Mouse (Mus musculus) thymus, postnatal 4 days (tissue): ENCODE measurements at regions not wholly inside any gene's neighbourhood (a gene's known extent, or its start where the extent isn't known, plus 50 kb on each side); places are given as distances from the start of the nearest gene placed in this dataset.

Experiments used
- DNase-seq: peaks from one replicate; pipeline ENCODE4 v3.0.0; 2021

DNA sequence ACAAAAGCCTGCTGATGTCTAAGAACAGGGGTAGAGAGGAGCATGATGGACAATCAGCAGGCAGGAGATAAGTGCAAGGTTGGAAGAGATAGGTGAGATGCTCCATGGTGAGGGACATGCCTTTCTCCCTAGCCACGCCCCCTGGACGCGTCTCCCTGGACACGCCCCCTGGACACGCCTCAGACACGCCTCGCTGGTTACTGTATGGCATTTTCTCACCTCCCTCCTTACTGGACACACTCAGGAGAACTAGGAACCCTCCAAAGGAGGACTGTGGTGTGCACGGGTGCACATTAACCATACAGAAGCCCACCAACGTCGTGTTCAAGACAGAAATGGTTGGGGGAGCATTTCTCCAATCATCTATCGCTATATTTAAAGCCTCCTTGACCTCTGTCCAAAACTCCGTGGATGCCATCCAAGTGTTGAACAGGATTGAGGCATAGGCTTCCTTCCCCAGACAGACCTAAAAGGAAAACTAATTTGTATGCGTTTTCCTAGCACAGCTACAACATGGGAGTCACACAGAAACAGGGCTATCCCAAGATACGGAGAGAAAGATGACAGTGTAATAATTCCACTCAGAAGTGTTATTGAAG lies 168.4 kb upstream of the Fam19a5 start:
- no peak for DNase-seq

DNA sequence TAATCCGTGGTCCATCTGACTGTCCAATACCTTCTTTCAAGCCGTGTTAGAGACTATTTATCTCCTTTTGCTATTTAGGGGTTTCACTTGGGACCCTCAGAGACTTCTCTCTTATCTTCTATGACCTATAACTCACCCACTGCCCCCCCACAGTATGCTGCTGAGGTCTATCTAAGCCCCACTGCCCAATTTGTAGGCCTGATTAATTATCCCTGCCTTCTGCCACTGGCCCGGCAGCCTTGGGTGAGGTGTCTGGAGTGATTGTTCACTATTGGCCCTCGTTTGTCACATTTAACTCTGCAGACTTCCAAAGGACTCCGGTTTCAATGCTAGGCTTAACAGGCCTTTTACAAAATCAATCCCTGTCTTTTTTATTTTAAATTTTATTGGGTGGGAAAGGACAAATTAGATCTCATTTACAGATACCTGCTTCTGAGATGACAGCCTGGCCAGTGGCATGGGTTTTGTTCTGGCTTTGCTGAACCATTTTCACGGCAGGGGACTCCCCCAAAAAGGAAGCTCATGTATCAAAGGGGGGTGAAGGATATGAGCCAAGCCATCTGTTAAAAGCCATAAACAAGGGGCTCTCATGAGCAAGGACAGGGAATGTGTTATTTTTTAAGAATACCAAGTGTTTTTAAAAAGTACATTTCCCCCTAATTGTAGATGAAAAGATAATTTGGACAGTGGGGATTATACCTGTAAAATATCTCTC lies 160.4 kb upstream of the Fam19a5 start:
- DNase-seq = no peak

DNA sequence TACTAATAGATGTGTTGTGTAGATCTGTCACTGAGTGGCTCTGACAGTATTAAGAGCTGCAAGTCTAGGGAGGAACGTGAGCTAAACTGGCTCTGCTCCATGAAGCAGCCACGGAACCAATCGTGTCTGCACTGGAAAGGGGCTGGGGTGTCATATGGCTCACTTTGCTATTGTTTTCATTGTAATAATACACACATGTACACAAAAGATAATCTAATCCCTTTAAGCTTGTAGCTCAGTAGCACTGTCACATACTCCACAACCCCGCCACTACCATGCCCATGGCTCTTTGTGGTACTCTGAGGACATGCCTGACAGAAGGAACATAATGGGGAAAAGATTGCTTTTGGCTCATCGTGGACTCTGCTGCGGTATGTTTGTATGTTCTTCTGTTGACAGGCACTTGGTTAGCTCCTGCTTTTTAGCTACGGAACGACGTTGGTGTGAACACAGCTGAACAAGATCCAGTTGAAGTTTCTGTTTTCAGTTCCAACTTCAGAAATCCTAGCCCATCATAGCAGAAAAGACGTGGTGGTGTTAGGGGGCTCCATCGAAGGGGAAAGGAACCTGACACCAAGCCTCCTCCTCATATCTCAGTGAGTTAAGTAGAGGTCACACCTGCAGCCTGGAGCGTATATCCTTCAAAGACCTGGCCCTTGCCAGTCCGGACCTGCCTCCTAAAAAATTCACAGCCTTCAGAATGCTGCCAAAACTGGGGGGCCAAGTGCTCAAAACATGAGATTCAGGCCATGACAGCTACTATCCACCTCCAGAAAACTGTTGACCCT lies 159.6 kb upstream of the Fam19a5 start:
- DNase-seq = no peak

DNA sequence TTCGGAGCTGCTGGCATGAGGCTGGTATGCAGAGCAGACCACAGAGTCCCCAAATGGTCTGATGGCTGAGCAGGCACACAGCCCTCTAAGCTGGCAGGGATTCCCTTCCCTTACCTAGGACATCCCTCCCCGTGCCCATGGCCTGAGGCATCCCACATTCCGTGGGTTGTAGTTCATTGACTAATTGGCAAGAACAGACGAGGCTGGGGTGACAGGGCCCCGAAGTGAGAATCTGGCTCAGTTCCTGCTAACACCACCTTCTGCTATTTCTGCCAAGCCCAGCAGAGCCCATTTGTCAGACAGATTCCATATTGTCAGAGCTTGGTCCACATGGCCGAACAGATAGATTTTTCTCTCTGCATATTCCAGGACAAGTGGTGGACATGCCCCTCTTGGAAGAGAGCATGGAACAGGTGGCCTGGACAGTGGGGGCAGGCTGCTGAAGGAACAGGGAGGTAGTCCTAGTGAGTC lies 157.6 kb upstream of the Fam19a5 start:
- DNase-seq = no peak

DNA sequence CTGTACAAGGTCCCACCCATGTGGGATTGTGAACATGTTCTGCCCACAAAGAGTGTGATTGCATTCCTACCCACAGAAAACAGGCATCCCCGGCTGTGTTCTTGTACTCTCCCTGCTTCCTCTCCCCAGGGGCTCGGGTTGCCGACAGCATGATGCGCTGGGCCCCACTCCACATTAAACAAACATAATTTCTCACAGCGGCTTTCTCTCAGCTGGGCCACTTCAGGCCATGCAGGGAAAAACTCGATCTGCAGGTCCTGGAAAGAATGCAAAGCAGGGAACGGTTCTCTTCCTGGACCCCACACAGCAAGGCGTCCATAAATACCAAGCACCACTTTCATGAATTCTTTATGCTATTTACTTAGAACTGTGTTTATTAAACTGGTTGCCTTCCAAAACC lies 152.7 kb upstream of the Fam19a5 start:
- DNase-seq = no peak

DNA sequence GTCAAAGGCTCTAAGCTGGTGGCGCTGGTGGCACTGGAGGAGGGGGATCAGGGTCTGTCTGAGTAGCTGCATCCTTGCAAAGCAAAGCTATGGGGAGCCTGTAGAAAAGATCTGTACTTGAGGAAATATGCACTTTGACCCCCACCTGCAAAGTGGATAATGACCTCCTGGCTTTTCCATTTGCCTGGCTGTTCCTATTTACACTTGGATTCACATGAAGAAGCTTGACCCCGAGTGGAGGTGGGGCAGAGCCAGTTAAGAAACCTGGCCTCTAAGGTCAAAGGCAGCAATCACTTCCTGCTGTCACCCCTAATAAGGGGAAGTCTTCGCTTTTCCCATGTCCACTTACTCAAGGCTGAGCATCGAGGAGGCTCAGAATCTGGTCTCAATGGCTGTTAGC lies 145.7 kb upstream of the Fam19a5 start:
- DNase-seq = no peak

DNA sequence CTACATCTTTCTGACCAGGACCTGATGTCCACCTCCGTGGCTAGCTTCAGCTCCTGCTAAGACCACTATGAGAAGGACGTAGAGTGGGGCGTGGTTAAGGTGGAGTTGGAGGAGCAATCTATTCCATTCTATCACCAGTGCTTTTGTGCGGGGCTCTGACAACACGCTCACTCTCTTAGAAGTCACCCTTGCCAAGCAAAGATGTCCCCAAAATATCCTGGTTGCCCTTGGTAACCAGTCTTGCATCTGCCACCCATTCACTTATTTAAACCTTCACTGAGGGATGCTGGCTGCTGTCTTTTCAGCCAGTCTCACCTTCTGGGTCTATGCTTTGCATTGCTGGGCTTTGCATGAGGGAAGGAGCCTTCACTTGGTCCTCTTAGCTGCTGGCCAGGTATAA lies 138.4 kb upstream of the Fam19a5 start:
- DNase-seq = no peak

DNA sequence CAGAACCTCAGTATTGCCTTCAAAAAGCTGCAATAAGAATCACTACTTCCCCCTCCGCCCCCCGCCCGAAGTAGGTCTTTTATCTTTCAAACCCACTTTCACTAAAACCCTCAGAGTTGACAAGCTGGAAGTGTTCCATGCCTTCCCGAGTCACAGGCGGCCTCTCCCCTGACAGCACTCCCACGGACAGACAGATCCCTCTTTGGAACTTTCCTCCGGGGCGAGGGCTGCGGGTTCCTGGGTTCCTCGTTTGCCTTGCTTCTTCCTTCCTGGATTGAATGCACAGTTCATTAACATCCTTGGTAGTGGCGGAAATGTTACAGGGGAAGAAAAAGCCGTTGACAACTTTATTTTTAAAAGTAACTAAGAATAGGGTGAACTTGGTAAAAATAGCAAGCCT lies 132.1 kb upstream of the Fam19a5 start:
- no peak for DNase-seq

DNA sequence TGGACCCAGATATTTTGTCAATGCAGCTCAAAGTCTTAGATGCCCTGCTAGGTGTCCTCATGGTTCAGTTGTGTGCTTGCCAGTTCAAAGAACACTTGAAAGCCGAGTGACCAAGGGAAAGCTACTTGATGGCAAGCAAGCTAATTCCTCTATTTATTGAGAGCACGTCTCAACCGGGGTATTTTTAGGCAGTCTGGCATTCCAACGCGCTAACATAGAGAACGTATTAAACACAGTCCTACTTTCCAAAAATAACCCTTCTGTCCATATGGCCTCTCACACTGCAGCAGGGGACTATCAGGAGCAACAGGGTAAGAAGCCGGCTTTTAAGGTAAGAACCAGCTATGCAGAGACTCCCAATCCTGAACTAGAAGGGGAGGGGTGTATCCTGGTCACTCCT lies 128.1 kb upstream of the Fam19a5 start:
- DNase-seq = no peak

DNA sequence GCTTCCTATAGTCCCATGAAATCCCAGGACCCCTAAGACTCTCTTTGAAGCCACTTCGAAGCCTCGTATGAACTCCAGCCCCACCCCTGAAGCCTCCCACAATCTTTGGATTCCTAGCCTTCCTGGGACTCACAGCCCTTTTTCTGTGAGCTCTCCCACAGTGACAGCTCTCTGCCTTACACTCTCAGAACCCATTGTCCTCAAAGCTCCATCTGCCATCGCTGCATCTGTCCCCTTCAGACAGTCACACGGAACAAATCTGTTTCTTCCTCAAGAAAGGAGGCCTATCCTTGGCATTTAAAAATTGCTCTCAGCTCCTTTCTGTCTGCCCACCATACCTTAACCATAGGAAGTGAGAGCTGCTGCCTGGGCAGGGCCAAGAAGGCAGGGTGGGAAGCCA lies 122.4 kb upstream of the Fam19a5 start:
- no peak for DNase-seq

DNA sequence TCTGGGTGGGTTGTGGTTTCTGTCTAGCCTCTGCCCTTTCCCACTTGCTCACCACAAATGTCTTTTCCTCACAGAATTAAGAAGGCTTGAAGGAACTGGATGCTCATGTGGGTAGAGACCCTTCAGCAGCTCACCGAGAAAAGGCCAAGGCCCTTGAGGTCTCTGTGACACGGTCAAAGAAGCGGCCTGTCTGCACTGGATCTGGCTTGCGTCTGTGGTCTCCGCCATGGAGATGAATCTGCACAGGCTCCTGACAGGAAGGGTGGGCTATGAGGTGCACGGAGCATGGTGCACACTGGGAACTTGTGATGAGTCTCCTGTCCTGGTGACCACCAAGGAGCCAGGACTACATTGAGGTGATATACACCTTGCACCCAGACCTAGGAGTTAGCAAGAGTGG lies 110.8 kb upstream of the Fam19a5 start:
- DNase-seq = no peak

DNA sequence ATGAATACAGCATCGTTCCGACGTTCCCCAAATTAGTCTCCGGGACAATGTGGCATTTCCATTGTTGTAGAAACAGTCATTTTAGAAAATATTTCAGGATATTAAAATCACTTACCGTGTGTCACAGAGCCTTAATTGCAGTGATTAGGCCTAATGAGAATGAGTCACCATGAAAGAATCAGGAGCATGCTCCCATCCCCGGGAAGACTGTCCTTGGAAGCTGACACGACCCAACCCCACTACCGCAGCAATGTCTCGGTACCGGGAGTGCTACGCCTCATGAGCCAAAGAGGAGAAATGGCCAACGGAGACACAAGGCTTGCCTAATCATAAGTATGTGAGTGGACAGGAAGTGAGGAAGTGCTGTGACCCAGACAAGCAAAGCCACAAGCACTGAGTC lies 110.2 kb upstream of the Fam19a5 start:
- no peak for DNase-seq

DNA sequence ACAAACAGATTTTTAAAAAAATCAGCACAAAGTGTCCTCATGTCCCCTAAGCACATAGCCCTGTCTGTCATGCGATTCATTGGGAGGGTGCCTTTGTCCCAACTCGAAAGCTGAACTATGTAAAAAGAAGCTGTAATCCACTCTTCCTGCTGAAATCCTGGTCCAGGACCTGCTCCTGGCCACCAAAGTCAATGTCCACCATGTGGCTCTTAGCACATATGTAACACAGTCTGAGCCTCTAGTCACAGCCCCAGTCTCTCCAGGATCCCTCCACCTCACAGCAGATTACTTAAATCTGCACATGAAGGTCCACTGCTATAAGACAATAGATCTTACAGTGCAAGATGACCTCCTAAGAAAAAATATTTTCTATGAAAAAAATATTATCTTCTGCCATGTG lies 108.5 kb upstream of the Fam19a5 start:
- DNase-seq = no peak

DNA sequence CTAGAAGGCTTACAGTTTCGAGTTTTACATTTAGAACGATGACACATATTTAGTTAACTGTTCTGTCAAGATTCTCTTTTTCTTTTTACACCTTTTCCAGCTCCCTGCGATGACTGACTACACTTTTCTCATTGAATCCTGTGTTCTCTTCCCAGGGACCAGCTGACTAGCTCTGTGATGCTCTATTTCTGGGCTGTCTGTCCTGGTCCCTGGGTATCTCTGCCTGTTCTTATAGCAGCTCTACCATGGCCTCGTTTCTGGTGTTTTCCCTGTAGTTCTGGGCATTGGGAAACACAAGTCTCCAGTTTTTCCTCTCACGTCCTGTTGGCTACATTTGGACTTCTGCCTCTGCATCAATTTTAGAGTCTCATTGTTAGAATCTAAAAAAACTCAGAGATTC lies 106.5 kb upstream of the Fam19a5 start:
- DNase-seq = no peak

DNA sequence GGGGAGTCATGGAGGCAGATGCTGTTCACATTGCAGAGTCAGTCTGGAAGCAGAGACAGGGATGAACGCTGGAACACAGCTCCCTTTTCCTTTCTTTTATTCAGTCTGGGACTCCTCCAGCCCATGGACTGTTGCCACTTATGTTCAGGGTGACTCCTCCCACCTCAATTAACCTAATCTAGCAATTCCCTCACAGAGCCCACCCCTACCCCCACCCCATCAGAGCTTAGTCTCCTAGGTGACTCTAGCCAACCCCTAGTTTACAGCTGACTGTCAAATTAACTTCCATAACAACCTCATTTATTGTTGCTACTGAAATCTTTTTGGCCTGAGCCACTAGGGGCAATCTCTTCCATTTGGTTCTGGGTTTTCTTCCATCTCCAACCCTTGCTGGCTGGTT lies 85.2 kb upstream of the Fam19a5 start:
- no peak for DNase-seq

DNA sequence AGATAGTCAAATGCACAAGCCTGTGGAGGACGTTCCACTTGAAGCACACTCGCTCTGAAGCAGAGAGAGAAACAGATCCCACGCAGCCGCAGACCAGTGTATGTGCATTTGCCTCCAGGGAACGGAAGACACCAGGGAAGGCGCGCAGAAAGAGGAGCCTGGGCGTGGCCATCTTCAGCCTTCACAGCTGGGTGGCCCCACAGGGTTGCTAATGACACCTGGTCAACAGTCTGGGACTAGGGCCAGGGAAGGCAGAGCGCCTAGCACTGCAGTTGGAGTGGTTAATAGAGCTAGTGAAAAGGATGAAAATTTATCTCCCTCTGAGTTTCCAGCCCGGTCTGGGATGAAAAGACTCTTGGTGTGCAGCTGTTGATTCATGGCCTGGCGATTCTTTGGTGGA lies 67.9 kb upstream of the Fam19a5 start:
- DNase-seq = no peak

DNA sequence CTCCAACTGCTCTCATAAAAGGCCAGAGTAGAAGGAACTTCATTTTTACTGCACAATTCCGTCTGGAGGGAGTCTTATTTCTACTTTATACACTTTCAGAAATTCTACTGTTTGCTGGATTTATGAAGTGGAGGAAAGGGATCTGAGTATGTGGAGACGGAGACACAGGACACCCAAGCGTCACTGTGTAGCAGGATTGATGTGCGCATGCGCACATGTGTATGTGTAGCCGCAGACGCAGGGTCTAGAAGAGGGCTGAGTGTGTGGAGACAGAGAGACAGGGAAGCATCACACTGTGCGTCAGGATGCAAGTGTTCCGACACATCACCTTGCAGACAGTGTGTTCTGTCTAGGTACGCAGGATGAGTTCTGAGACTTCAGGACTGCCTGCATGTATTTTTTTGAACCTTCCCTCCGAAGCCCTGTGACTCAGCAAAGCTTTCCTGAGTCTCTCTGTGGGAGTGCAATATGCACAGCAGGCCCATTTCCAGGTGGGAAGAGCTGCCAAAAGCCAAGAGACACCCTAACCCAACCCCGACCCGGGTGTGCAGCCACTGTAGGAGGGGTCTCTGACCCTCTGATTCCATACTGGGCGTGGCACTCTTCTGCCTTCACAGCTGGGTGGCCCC lies 67.1 kb upstream of the Fam19a5 start:
- no peak for DNase-seq

DNA sequence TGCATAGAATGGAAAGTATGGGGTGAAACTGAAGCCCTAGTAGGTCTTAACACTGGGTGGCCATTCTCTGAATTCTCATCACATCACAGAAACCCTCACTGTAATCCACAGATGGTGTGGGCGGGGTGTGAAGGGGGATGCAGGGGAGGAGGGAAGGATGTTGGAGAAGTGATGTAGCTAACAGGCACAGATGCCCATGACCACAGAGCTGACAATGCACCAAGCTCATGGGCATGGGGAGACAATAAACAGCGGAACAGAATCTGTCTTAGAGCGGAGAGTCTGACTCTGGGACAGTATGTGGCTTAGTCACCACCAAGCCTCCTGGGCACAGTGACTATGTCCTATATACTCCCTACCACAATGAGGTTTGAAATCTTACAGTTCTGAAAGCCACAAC lies 63.3 kb upstream of the Fam19a5 start:
- DNase-seq = no peak
